Mouse (Mus musculus): ENCODE data around the gene Ccnd3.

- TF ChIP-seq CTCF (conservative IDR thresholded peaks at IDR 0.05; ENCODE audit: low read length) (no peak), NANOG (IDR thresholded peaks at IDR 0.05; ENCODE audit: borderline replicate concordance, low read length) (no peak), POU5F1 (IDR thresholded peaks at IDR 0.05; ENCODE audit: borderline replicate concordance, low read length) (no peak)
Observed at GRCm38 (mm10) chr17:47494132-47494531, 10.7 kb upstream of the Ccnd3 start.

All from E14TG2a.4 (cell line).